Mouse (Mus musculus) embryonic stem cell, embryonic (primary cell): ENCODE results near the gene Ndufaf5.
"Not testable (repeated sequence)": the region's sequence is repeated elsewhere in the genome, so short reads cannot be mapped to it uniquely, and the experiment has no call there.

Source experiments
- CTCF ChIA-PET, 4 experiments: fragments of 300-600 bp in 2 of 4; fragments of 350-600 bp in 2 of 4; sonication (Branson Sonifier 250); formaldehyde crosslinking; loops; one replicate each; lab custom pipeline; 2022; ENCODE audit warnings: inconsistent platforms in 2 of 4; lab: Charles Lee
- POLR2A ChIA-PET, 4 experiments: fragments of 300-600 bp in 2 of 4; fragments of 350-600 bp in 2 of 4; sonication (Branson Sonifier 250); formaldehyde crosslinking; loops; one replicate each; lab custom pipeline; 2022; ENCODE audit warnings: antibody characterized with exemption in 4 of 4, inconsistent platforms in 1 of 4; lab: Charles Lee

The Ndufaf5 gene

GRCm38 (mm10) chr2:140170127-140170802, at the start of gene Ndufaf5, which contains the start of gene Esf1:
Ndufaf5 (plus strand) TSS chr2:140170649.
Esf1 (minus strand) TSS chr2:140170564.
- POLR2A ChIA-PET, result interaction anchor here in 3 of 4 experiments (0.8 to 3.3 kb wide), 23 partner anchors 8 to 227 kb away, joined by 3 to 18 read pairs (median 5); partner anchors contain the start of gene Tasp1 (in 2 of the 3)
- CTCF ChIA-PET, result interaction anchor here in 3 of 4 experiments (0.5 to 2.2 kb wide), 6 partner anchors 11 to 206 kb away, joined by 3 to 11 read pairs (median 4); no protein-coding TSS in a partner anchor

GRCm38 (mm10) chr2:140125516-140125915, 44.9 kb upstream of the Ndufaf5 start:
- ChIA-PET CTCF (interaction anchor here in 1 of 4 experiments (0.8 to 1.3 kb wide), 2 partner anchors 29 to 60 kb away, joined by 3 to 5 read pairs; no protein-coding TSS in a partner anchor), POLR2A (interaction anchor here in 1 of 4 experiments (1.4 kb wide), 1 partner anchor 45 kb away, joined by 8 read pairs; the partner anchor contains the start of genes Esf1 and Ndufaf5)

- POLR2A ChIA-PET, result interaction anchor here in 1 of 4 experiments (0.7 kb wide), 1 partner anchor 667 kb away, joined by 3 read pairs; no protein-coding TSS in a partner anchor
- CTCF ChIA-PET, result not testable (repeated sequence)
Measured at GRCm38 (mm10) chr2:140151743-140152142, 18.7 kb upstream of the Ndufaf5 start, which contains the start of gene Gm17374. Gm17374 (plus strand) TSS chr2:140152043.

- CTCF ChIA-PET, result interaction anchor here (0.6 to 1.9 kb wide), 15 partner anchors 9 to 781 kb away, joined by 3 to 11 read pairs (median 3); partner anchors contain the start of genes Esf1 (in 2 of the 4) and Ndufaf5 (in 2 of the 4)
- POLR2A ChIA-PET, result interaction anchor here in 3 of 4 experiments (0.6 to 2.1 kb wide), 7 partner anchors 10 to 113 kb away, joined by 3 to 16 read pairs (median 4); partner anchors contain the start of genes Esf1 (in 2 of the 3) and Ndufaf5 (in 2 of the 3)
Measured at GRCm38 (mm10) chr2:140159186-140159730, 11.2 kb upstream of the Ndufaf5 start.

GRCm38 (mm10) chr2:140163351-140163854, 7.0 kb upstream of the Ndufaf5 start:
- CTCF ChIA-PET, result no interaction called here
- POLR2A ChIA-PET, result interaction anchor here in 1 of 4 experiments (0.7 kb wide), 1 partner anchor 17 kb away, joined by 3 read pairs; no protein-coding TSS in a partner anchor

- POLR2A ChIA-PET, result interaction anchor here in 2 of 4 experiments (0.6 to 3.3 kb wide), 4 partner anchors 10 to 32 kb away, joined by 3 to 16 read pairs (median 10); no protein-coding TSS in a partner anchor
- CTCF ChIA-PET, result interaction anchor here in 3 of 4 experiments (0.6 to 1.9 kb wide), 3 partner anchors 10 to 191 kb away, joined by 4 to 7 read pairs (median 4); no protein-coding TSS in a partner anchor
Measured at GRCm38 (mm10) chr2:140169057-140169456, 1.4 kb upstream of the Ndufaf5 start.

GRCm38 (mm10) chr2:140170803-140171553, 529 bp downstream of the Ndufaf5 start:
- ChIA-PET CTCF (interaction anchor here in 2 of 4 experiments (0.5 to 2.2 kb wide), 5 partner anchors 12 to 207 kb away, joined by 3 to 11 read pairs (median 3); no protein-coding TSS in a partner anchor), POLR2A (interaction anchor here in 3 of 4 experiments (0.8 to 3.3 kb wide), 21 partner anchors 8 to 105 kb away, joined by 3 to 18 read pairs (median 6); partner anchors contain the start of gene Tasp1 (in 2 of the 3))

GRCm38 (mm10) chr2:140185685-140186210, 15.3 kb downstream of the Ndufaf5 start:
- CTCF ChIA-PET, result interaction anchor here in 3 of 4 experiments (0.9 to 1.4 kb wide), 4 partner anchors 15 to 218 kb away, joined by 3 to 5 read pairs (median 3); partner anchors contain the start of genes Esf1 (in 1 of the 3) and Ndufaf5 (in 1 of the 3)
- POLR2A ChIA-PET, result interaction anchor here in 3 of 4 experiments (1.2 to 3.1 kb wide), 9 partner anchors 9 to 209 kb away, joined by 3 to 18 read pairs (median 5); partner anchors contain the start of genes Esf1 (in 2 of the 3), Ndufaf5 (in 2 of the 3) and Macrod2 (in 1 of the 3)

- ChIA-PET CTCF (interaction anchor here in 1 of 4 experiments (0.6 to 1.1 kb wide), 2 partner anchors 8 to 47 kb away, joined by 3 read pairs; no protein-coding TSS in a partner anchor), POLR2A (interaction anchor here in 3 of 4 experiments (0.5 to 3.8 kb wide), 4 partner anchors 11 to 220 kb away, joined by 3 to 14 read pairs (median 4); partner anchors contain the start of gene Macrod2 (in 1 of the 3))
Measured at GRCm38 (mm10) chr2:140200713-140201112, 30.3 kb downstream of the Ndufaf5 start.

- CTCF ChIA-PET, result interaction anchor here in 1 of 4 experiments (0.6 to 1.0 kb wide), 2 partner anchors 43 to 337 kb away, joined by 3 read pairs; no protein-coding TSS in a partner anchor
Measured at GRCm38 (mm10) chr2:140202573-140202972, 32.1 kb downstream of the Ndufaf5 start.

GRCm38 (mm10) chr2:140203756-140204155, 33.3 kb downstream of the Ndufaf5 start:
- POLR2A ChIA-PET, result interaction anchor here in 1 of 4 experiments (0.6 to 1.4 kb wide), 2 partner anchors 17 to 33 kb away, joined by 3 to 4 read pairs; partner anchors contain the start of genes Esf1 and Ndufaf5
- CTCF ChIA-PET, result no interaction called here

More at GRCm38 (mm10) chr2:140202573-140202972, 32.1 kb downstream of the Ndufaf5 start:
- POLR2A ChIA-PET, result interaction anchor here in 1 of 4 experiments (3.8 kb wide), 1 partner anchor 13 kb away, joined by 14 read pairs; no protein-coding TSS in a partner anchor

GRCm38 (mm10) chr2:140214519-140215027, 44.1 kb downstream of the Ndufaf5 start:
- CTCF ChIA-PET, result no interaction called here
- POLR2A ChIA-PET, result interaction anchor here in 1 of 4 experiments (1.1 to 1.6 kb wide), 2 partner anchors 10 to 16 kb away, joined by 3 to 4 read pairs; no protein-coding TSS in a partner anchor

- POLR2A ChIA-PET, result interaction anchor here in 1 of 4 experiments (1.1 kb wide), 1 partner anchor 28 kb away, joined by 4 read pairs; no protein-coding TSS in a partner anchor
Measured at GRCm38 (mm10) chr2:140215415-140215814, 45.0 kb downstream of the Ndufaf5 start.

GRCm38 (mm10) chr2:140215965-140216364, 45.5 kb downstream of the Ndufaf5 start:
- ChIA-PET POLR2A (interaction anchor here in 1 of 4 experiments (1.1 kb wide), 1 partner anchor 29 kb away, joined by 4 read pairs; no protein-coding TSS in a partner anchor), CTCF (no interaction called here)

More at GRCm38 (mm10) chr2:140215415-140215814, 45.0 kb downstream of the Ndufaf5 start:
- CTCF ChIA-PET, result no interaction called here

GRCm38 (mm10) chr2:140220325-140220724, 49.9 kb downstream of the Ndufaf5 start:
- CTCF ChIA-PET, result no interaction called here
- POLR2A ChIA-PET, result interaction anchor here in 1 of 4 experiments (0.6 to 0.9 kb wide), 2 partner anchors 16 to 331 kb away, joined by 3 to 4 read pairs; no protein-coding TSS in a partner anchor

- ChIA-PET CTCF (no interaction called here), POLR2A (interaction anchor here in 1 of 4 experiments (0.6 kb wide), 1 partner anchor 35 kb away, joined by 3 read pairs; no protein-coding TSS in a partner anchor)
Measured at GRCm38 (mm10) chr2:140230295-140230694, 59.8 kb downstream of the Ndufaf5 start.
